ENCODE assay signal across 24 mouse cellular contexts in the genomic region with DNA sequence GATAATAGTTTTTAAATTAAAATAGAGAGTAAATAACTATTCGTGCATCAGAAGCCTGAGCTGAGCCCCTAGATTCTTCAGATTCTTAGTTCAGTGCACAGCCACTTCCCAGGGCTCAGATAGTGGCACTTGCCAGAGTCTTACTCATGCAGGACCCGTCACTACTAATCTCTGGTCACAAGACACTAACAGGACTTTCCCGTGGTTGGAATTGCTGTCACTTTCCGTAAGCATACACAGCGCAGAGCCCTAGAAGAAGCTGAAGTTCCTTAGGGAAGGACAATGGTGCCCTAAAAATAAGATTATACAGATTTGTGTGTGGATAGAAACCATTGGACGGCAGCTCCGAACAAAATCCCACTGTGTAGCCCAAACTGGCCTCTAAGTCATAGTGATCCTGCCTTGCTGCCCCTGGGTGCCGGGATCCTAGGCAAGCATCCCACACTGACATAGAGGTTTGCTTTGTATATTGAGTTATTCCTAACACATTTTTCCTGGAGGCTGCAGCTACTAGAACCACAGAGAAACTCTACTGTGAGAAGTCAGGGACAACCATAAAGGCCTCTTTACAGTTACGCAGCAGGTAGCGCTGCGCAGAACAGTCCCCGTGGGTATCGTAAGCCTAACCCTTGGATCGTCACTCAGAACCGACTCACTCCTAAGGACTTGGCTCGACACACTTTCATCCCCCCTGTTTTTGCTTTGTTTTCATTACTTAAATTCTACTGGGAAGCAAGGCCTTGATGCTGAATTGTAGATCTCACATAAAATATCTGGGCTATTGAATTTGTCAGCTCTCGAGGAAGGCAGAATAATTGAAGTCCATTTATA. TPM values are rescaled to one million over a fixed set of nuclear protein-coding genes. Genes with fewer than 3 reads are reported as not detected.
DNase-seq lines count a peak whose midpoint lies in the region; ATAC-seq lines count a peak whose summit lies in the region.
"Had no signal": no experiment of that assay in that cellular context is flagged by ENCODE, and none has a peak within 500 bp of the region (broad histone marks: within the 10 kb centered on the region; RNA-seq: fewer than 3 reads in every experiment).

No protein-coding gene starts in this region.

- no peak for ATAC-seq in midbrain, embryonic 13.5 days
- ATAC-seq in midbrain, embryonic 11.5 days (ENCODE audit: low FRiP score): no peak
- no peak for ATAC-seq in limb, embryonic 12.5 days (ENCODE audit: insufficient number of reproducible peaks, insufficient read depth, low FRiP score, low TSS enrichment, low read depth)
- ATAC-seq: intestine, postnatal 0 days had no signal

- H3K4me1 ChIP-seq in midbrain, embryonic 13.5 days (replicated peaks): peaks cover 25% of the 10 kb centered on the region
- H3K4me1 ChIP-seq in midbrain, embryonic 11.5 days (ENCODE audit: control insufficient read depth, insufficient read depth, low read length): no peaks in the 10 kb centered on the region
- H3K4me1 ChIP-seq in limb, embryonic 12.5 days (replicated peaks): peaks cover 11% of the 10 kb centered on the region
- H3K4me1 ChIP-seq: kidney, embryonic 15.5 days; liver, embryonic 15.5 days had no signal

- H3K4me3 ChIP-seq in midbrain, embryonic 13.5 days (replicated peaks): no peak overlapping the region
- H3K4me3 ChIP-seq in midbrain, embryonic 11.5 days (ENCODE audit: low read depth, low read length): no peak overlapping the region
- no peak overlapping the region for H3K4me3 ChIP-seq in limb, embryonic 12.5 days (replicated peaks)
- H3K4me3 ChIP-seq: embryonic facial prominence, embryonic 15.5 days; heart, embryonic 13.5 days; hindbrain, embryonic 15.5 days; kidney, embryonic 15.5 days; limb, embryonic 15.5 days; liver, embryonic 15.5 days; midbrain, embryonic 12.5 days had no signal

- peak; percentile 56 for DNase-seq in heart, adult 11 months
- DNase-seq in heart, postnatal 36 days: no peak
- no peak for DNase-seq in midbrain, embryonic 11.5 days (ENCODE audit: low spot score, missing footprints)
- peak; percentile 56 for DNase-seq in retina, embryonic 14.5 days (ENCODE audit: low spot score)
- no peak for DNase-seq in thymus, postnatal 0 days (ENCODE audit: low spot score)
- DNase-seq: B cell, adult 2 months; cerebellum, adult 2 months; cerebellum, postnatal 36 days; right cerebral cortex, postnatal 4 days; thymus, adult 2 months had no signal

- WGBS in midbrain, embryonic 13.5 days: 73% methylated on average over 17 of the region's 17 CpGs
- WGBS in midbrain, embryonic 11.5 days: 87% methylated on average over 17 of the region's 17 CpGs
- 77% methylated on average over 17 of the region's 17 CpGs for WGBS in limb, embryonic 12.5 days

- intact Hi-C loops in heart, postnatal 36 days (cut with DNase I): no loop called here

- peak overlapping the region; percentile 14; the same call in 1 of the 2 replicates for H3K27ac ChIP-seq in midbrain, embryonic 13.5 days
- no peak overlapping the region for H3K27ac ChIP-seq in midbrain, embryonic 11.5 days (ENCODE audit: low read depth, low read length)
- H3K27ac ChIP-seq in limb, embryonic 12.5 days: 0 out of 2 replicates have a peak overlapping the region, but pooled peaks have one; percentile 17
- H3K27ac ChIP-seq: embryonic facial prominence, embryonic 15.5 days; heart, embryonic 13.5 days; hindbrain, embryonic 15.5 days; kidney, embryonic 15.5 days; limb, embryonic 15.5 days; liver, embryonic 15.5 days; macrophage; midbrain, embryonic 12.5 days had no signal

- no peak overlapping the region for H3K4me2 ChIP-seq in midbrain, embryonic 13.5 days (replicated peaks)
- no peak overlapping the region for H3K4me2 ChIP-seq in midbrain, embryonic 11.5 days
- H3K4me2 ChIP-seq in limb, embryonic 12.5 days: no peak overlapping the region
- H3K4me2 ChIP-seq: embryonic facial prominence, embryonic 15.5 days; heart, embryonic 13.5 days; hindbrain, embryonic 15.5 days; kidney, embryonic 15.5 days; limb, embryonic 15.5 days; liver, embryonic 15.5 days; midbrain, embryonic 12.5 days had no signal

- no peak overlapping the region for H3K9ac ChIP-seq in midbrain, embryonic 13.5 days (replicated peaks)
- H3K9ac ChIP-seq in midbrain, embryonic 11.5 days (ENCODE audit: low read length): no peak overlapping the region
- H3K9ac ChIP-seq in limb, embryonic 12.5 days (replicated peaks): no peak overlapping the region
- H3K9ac ChIP-seq: embryonic facial prominence, embryonic 15.5 days; heart, embryonic 13.5 days; hindbrain, embryonic 15.5 days; kidney, embryonic 15.5 days; limb, embryonic 15.5 days; liver, embryonic 15.5 days; midbrain, embryonic 12.5 days had no signal

- H3K36me3 ChIP-seq in midbrain, embryonic 13.5 days: no peaks in the 10 kb centered on the region
- no peaks in the 10 kb centered on the region for H3K36me3 ChIP-seq in midbrain, embryonic 11.5 days (ENCODE audit: control insufficient read depth, insufficient read depth, low read length)
- no peaks in the 10 kb centered on the region for H3K36me3 ChIP-seq in limb, embryonic 12.5 days
- H3K36me3 ChIP-seq: embryonic facial prominence, embryonic 15.5 days; heart, embryonic 13.5 days; hindbrain, embryonic 15.5 days; kidney, embryonic 15.5 days; limb, embryonic 15.5 days; liver, embryonic 15.5 days; midbrain, embryonic 12.5 days had no signal

- H3K9me3 ChIP-seq in midbrain, embryonic 13.5 days: no peaks in the 10 kb centered on the region
- no peaks in the 10 kb centered on the region for H3K9me3 ChIP-seq in midbrain, embryonic 11.5 days (ENCODE audit: control insufficient read depth, low read length)
- H3K9me3 ChIP-seq in limb, embryonic 12.5 days: no peaks in the 10 kb centered on the region; the same call in 1 of the 2 replicates
- H3K9me3 ChIP-seq: embryonic facial prominence, embryonic 15.5 days; heart, embryonic 13.5 days; hindbrain, embryonic 15.5 days; kidney, embryonic 15.5 days; limb, embryonic 15.5 days; liver, embryonic 15.5 days; midbrain, embryonic 12.5 days had no signal

- H3K27me3 ChIP-seq in midbrain, embryonic 13.5 days: no peaks in the 10 kb centered on the region
- no peaks in the 10 kb centered on the region for H3K27me3 ChIP-seq in midbrain, embryonic 11.5 days (ENCODE audit: control insufficient read depth, insufficient read depth, low read length)
- H3K27me3 ChIP-seq in limb, embryonic 12.5 days: no peaks in the 10 kb centered on the region
- H3K27me3 ChIP-seq: embryonic facial prominence, embryonic 15.5 days; heart, embryonic 13.5 days; hindbrain, embryonic 15.5 days; kidney, embryonic 15.5 days; limb, embryonic 15.5 days; liver, embryonic 15.5 days; midbrain, embryonic 12.5 days had no signal

RNA-seq across cellular contexts. Expression of gene Vamp9, which starts 57.7 kb away (rescaled TPM):
- total RNA-seq in heart, postnatal 36 days (2021): not detected
- polyA plus RNA-seq in midbrain, embryonic 13.5 days (2015; fragmentation: Nextera tagmentation; extraction: Ambion mirVana): 0.86 and 0.95 TPM in 2 replicates
- polyA plus RNA-seq in midbrain, embryonic 11.5 days (2014; fragmentation: Nextera tagmentation; extraction: Ambion mirVana): not detected in 2 replicates
- polyA plus RNA-seq in limb, embryonic 12.5 days (2016; fragmentation: Nextera tagmentation; extraction: Ambion mirVana): 0.33 TPM in 1 of 2 replicates, not detected in the other
- polyA plus RNA-seq in thymus, postnatal 0 days (2015; fragmentation: Nextera tagmentation; extraction: Ambion mirVana): 0.18 and 0.23 TPM in 2 replicates
- polyA plus RNA-seq: cerebellum, adult 2 months; intestine, postnatal 0 days; kidney, embryonic 15.5 days; large intestine, adult 2 months; liver, embryonic 15.5 days; macrophage; neural tube, embryonic 11.5 days; stomach, embryonic 16.5 days; thymus, adult 2 months had no signal

Comparison
In these comparisons a context has a peak if more than half of its experiments do, and no peak if none do; other contexts are left out.
1. DNase-seq: peak in heart, adult 11 months (single experiment) and retina, embryonic 14.5 days (single experiment); none in heart, postnatal 36 days (0 of 2), midbrain, embryonic 11.5 days (single experiment) and thymus, postnatal 0 days (single experiment).